9 mouse cellular contexts compared by ENCODE assay signal in genomic region chr16:44680756-44681498, GRCm38 (mm10). TPM values are rescaled to one million over a fixed set of nuclear protein-coding genes. Genes with fewer than 3 reads are reported as not detected.
A peak's percentile ranks its signal among the peaks of the same experiment; 100 is the strongest.
DNase-seq lines count a peak whose midpoint lies in the region; ATAC-seq lines count a peak whose summit lies in the region.
"Had no signal": no experiment of that assay in that cellular context is flagged by ENCODE, and none has a peak within 500 bp of the region (broad histone marks: within the 10 kb centered on the region; RNA-seq: fewer than 3 reads in every experiment).

No protein-coding gene starts in this region.

- WGBS in hindbrain, embryonic 16.5 days: 55% methylated on average over 9 of the region's 9 CpGs
- WGBS in limb, embryonic 10.5 days: 92% methylated on average over 9 of the region's 9 CpGs
- WGBS in stomach, embryonic 15.5 days: 57% methylated on average over 9 of the region's 9 CpGs

- H3K9me3 ChIP-seq in hindbrain, embryonic 16.5 days (ENCODE audit: control insufficient read depth, low read length): peaks cover 5% of the 10 kb centered on the region; the same call in 1 of the 2 replicates
- H3K9me3 ChIP-seq in limb, embryonic 10.5 days (replicated peaks): no peaks in the 10 kb centered on the region
- H3K9me3 ChIP-seq in stomach, embryonic 15.5 days: no peaks in the 10 kb centered on the region

- no peak; the same call in 1 of the 2 replicates for ATAC-seq in hindbrain, embryonic 16.5 days
- ATAC-seq in stomach, embryonic 15.5 days (ENCODE audit: insufficient read depth, low FRiP score, low read depth): no peak

- H3K27me3 ChIP-seq in hindbrain, embryonic 16.5 days (replicated peaks; ENCODE audit: control insufficient read depth, insufficient read depth, low read length): no peaks in the 10 kb centered on the region
- H3K27me3 ChIP-seq in limb, embryonic 10.5 days (ENCODE audit: low read depth, poor library complexity, severe bottlenecking): no peaks in the 10 kb centered on the region
- no peaks in the 10 kb centered on the region for H3K27me3 ChIP-seq in stomach, embryonic 15.5 days (replicated peaks)

- no peak overlapping the region for H3K4me2 ChIP-seq in hindbrain, embryonic 16.5 days (ENCODE audit: low read length)
- H3K4me2 ChIP-seq in stomach, embryonic 15.5 days: no peak overlapping the region

- H3K9ac ChIP-seq in hindbrain, embryonic 16.5 days (ENCODE audit: low read depth, low read length): no peak overlapping the region
- no peak overlapping the region for H3K9ac ChIP-seq in stomach, embryonic 15.5 days
- H3K9ac ChIP-seq: liver, embryonic 14.5 days had no signal

- no peaks in the 10 kb centered on the region for H3K36me3 ChIP-seq in hindbrain, embryonic 16.5 days (ENCODE audit: control insufficient read depth, insufficient read depth, low read length)
- no peaks in the 10 kb centered on the region for H3K36me3 ChIP-seq in limb, embryonic 10.5 days
- H3K36me3 ChIP-seq in stomach, embryonic 15.5 days: no peaks in the 10 kb centered on the region

- peak overlapping the region; percentile 64 for H3K27ac ChIP-seq in hindbrain, embryonic 16.5 days (ENCODE audit: low read depth, low read length)
- H3K27ac ChIP-seq in limb, embryonic 10.5 days: peak overlapping the region; percentile 79
- H3K27ac ChIP-seq in stomach, embryonic 15.5 days: peak overlapping the region; percentile 21; the same call in 1 of the 2 replicates
- H3K27ac ChIP-seq: liver, embryonic 14.5 days had no signal

- peak; percentile 42 for DNase-seq in kidney, adult 11 months
- no peak for DNase-seq in kidney, postnatal 10 days
- peak; percentile 21 to 23 for DNase-seq in frontal cortex, postnatal 14 days (ENCODE audit: low spot score in 2 of 2)
- DNase-seq in limb, embryonic 10.5 days (ENCODE audit: low spot score): no peak
- no peak for DNase-seq in spleen, postnatal 4 days (ENCODE audit: low spot score in 2 of 2)
- DNase-seq in adrenal gland, adult 18-20 months (ENCODE audit: low spot score in 2 of 2): no peak

- no peak overlapping the region for H3K4me3 ChIP-seq in hindbrain, embryonic 16.5 days (ENCODE audit: low read length)
- no peak overlapping the region for H3K4me3 ChIP-seq in limb, embryonic 10.5 days
- no peak overlapping the region for H3K4me3 ChIP-seq in stomach, embryonic 15.5 days (replicated peaks)

- peaks cover 7% of the 10 kb centered on the region for H3K4me1 ChIP-seq in hindbrain, embryonic 16.5 days (ENCODE audit: control insufficient read depth, insufficient read depth, low read depth, low read length)
- H3K4me1 ChIP-seq in limb, embryonic 10.5 days: peaks cover 41% of the 10 kb centered on the region
- no peaks in the 10 kb centered on the region for H3K4me1 ChIP-seq in stomach, embryonic 15.5 days

RNA-seq across cellular contexts. Expression of gene Nepro, which starts 43.2 kb away (rescaled TPM):
- 3.2 and 4.7 TPM in 2 replicates for polyA plus RNA-seq in hindbrain, embryonic 16.5 days (2015; fragmentation: Nextera tagmentation; extraction: Ambion mirVana)
- 14.0 and 15.7 TPM in 2 replicates for polyA plus RNA-seq in limb, embryonic 10.5 days (2016; fragmentation: Nextera tagmentation; extraction: Ambion mirVana)
- 7.7 and 8.6 TPM in 2 replicates for polyA plus RNA-seq in stomach, embryonic 15.5 days (2015; fragmentation: Nextera tagmentation; extraction: Ambion mirVana)
- total RNA-seq in adrenal gland, adult 18-20 months (2021): 10 to 100 TPM; 12.6 to 14.8 TPM

Comparison
In these comparisons a context has a peak if more than half of its experiments do, and no peak if none do; other contexts are left out.
1. DNase-seq: peak in kidney, adult 11 months (single experiment) and frontal cortex, postnatal 14 days (2 of 2); none in kidney, postnatal 10 days (single experiment), limb, embryonic 10.5 days (single experiment), spleen, postnatal 4 days (0 of 2) and adrenal gland, adult 18-20 months (0 of 2).
2. H3K27ac ChIP-seq: peak in every context shown above with its lines; median percentile 79 in limb, embryonic 10.5 days; 64 in hindbrain, embryonic 16.5 days; 21 in stomach, embryonic 15.5 days.